Mouse (Mus musculus) MEL (cell line): Measurements from ENCODE around the gene Cd47. TPM values are rescaled to one million over a fixed set of nuclear protein-coding genes. Genes with fewer than 3 reads are reported as not detected.

ENCODE experiments used
- DNase-seq: peaks from one replicate; pipeline ENCODE4 v3.0.0; 2011; ENCODE audit warnings: low read depth, low spot score
- H3K27ac ChIP-seq: 2 replicates; pipeline ENCODE4 v1.5.1; 2012; ENCODE audit warnings: low read depth, mild to moderate bottlenecking, control low read depth, low read length, moderate library complexity; ENCODE audit not compliant: control insufficient read depth
- H3K27me3 ChIP-seq, 2 experiments: fragments of 150-350 bp in 1 of 2; sonication (generic) in 1 of 2; 2 replicates each; pipeline ENCODE4 v1.6.1; 2012; ENCODE audit warnings: low read length in 2 of 2, mild to moderate bottlenecking in 2 of 2, improper control_type of control experiment in 1 of 2, moderate library complexity in 1 of 2; ENCODE audit not compliant: insufficient read depth in 2 of 2, control insufficient read depth in 1 of 2
- H3K36me3 ChIP-seq, 2 experiments: 2 replicates each; pipeline ENCODE4 v1.6.1; 2012 to 2014; ENCODE audit warnings: low read length in 2 of 2, improper control_type of control experiment in 1 of 2, inconsistent platforms in 1 of 2, mild to moderate bottlenecking in 1 of 2; ENCODE audit not compliant: insufficient read depth in 2 of 2, control insufficient read depth in 1 of 2
- H3K4me1 ChIP-seq, 2 experiments: fragments of 150-350 bp in 1 of 2; sonication (generic) in 1 of 2; 2 replicates each; pipeline ENCODE4 v1.6.1; 2012; ENCODE audit warnings: low read length in 2 of 2, improper control_type of control experiment in 1 of 2, mild to moderate bottlenecking in 1 of 2; ENCODE audit not compliant: insufficient read depth in 2 of 2, control insufficient read depth in 1 of 2
- H3K4me3 ChIP-seq, 2 experiments: fragments of 150-350 bp in 1 of 2; sonication (generic) in 1 of 2; 2 replicates each; pipeline ENCODE4 v1.5.1; 2012; ENCODE audit warnings: low read depth in 2 of 2, low read length in 2 of 2, mild to moderate bottlenecking in 2 of 2, moderate library complexity in 2 of 2, control low read depth in 1 of 2, improper control_type of control experiment in 1 of 2; ENCODE audit not compliant: control insufficient read depth in 1 of 2, insufficient read depth in 1 of 2
- H3K79me2 ChIP-seq: 2 replicates; pipeline ENCODE4 v1.6.1; 2012; ENCODE audit warnings: mild to moderate bottlenecking, low read length, moderate library complexity; ENCODE audit not compliant: control insufficient read depth, poor library complexity, insufficient read depth
- H3K9ac ChIP-seq: 2 replicates; pipeline ENCODE4 v1.6.1; 2012; ENCODE audit warnings: low read depth, mild to moderate bottlenecking, control low read depth, low read length, moderate library complexity; ENCODE audit not compliant: control insufficient read depth, poor library complexity, severe bottlenecking
- H3K9me3 ChIP-seq: fragments of 150-350 bp; sonication (generic); replicated peaks from 2 replicates; pipeline ENCODE4 v1.6.1; 2012; ENCODE audit warnings: mild to moderate bottlenecking, low read length, improper control_type of control experiment, moderate library complexity; ENCODE audit not compliant: insufficient read depth
- BHLHE40 ChIP-seq: IDR thresholded peaks from 2 replicates; pipeline ENCODE4 v1.6.1; 2012; ENCODE audit warnings: low read depth, mild to moderate bottlenecking, inconsistent platforms, low read length, improper control_type of control experiment, borderline replicate concordance
- CHD1 ChIP-seq: IDR thresholded peaks from 2 replicates; pipeline ENCODE4 v1.6.1; 2012; ENCODE audit warnings: low read depth, mild to moderate bottlenecking, inconsistent platforms, low read length, improper control_type of control experiment
- CHD2 ChIP-seq: IDR thresholded peaks from 2 replicates; pipeline ENCODE4 v1.6.1; 2011; ENCODE audit warnings: low read length, improper control_type of control experiment
- CTCF ChIP-seq, 3 experiments: IDR thresholded peaks in 2 of 3; conservative IDR thresholded peaks in 1 of 3; 2 replicates each; pipeline ENCODE4 v1.5.1; 2011 to 2012; ENCODE audit warnings: low read length in 3 of 3, low read depth in 2 of 3, mild to moderate bottlenecking in 2 of 3, improper control_type of control experiment in 1 of 3, inconsistent platforms in 1 of 3, mixed read lengths in 1 of 3, moderate library complexity in 1 of 3; ENCODE audit not compliant: control insufficient read depth in 1 of 3, insufficient read depth in 1 of 3, poor library complexity in 1 of 3, severe bottlenecking in 1 of 3
- E2F4 ChIP-seq: IDR thresholded peaks from 2 replicates; pipeline ENCODE4 v1.6.1; 2011; ENCODE audit warnings: low read depth, low read length, improper control_type of control experiment, borderline replicate concordance
- ELF1 ChIP-seq: IDR thresholded peaks from 2 replicates; pipeline ENCODE4 v1.6.1; 2014; ENCODE audit warnings: low read depth, mild to moderate bottlenecking, inconsistent platforms, low read length, improper control_type of control experiment, moderate library complexity
- EP300 ChIP-seq, 2 experiments: IDR thresholded peaks; 2 replicates each; pipeline ENCODE4 v1.6.1; 2011; ENCODE audit warnings: improper control_type of control experiment in 2 of 2, low read length in 2 of 2, low read depth in 1 of 2, mild to moderate bottlenecking in 1 of 2
- ETS1 ChIP-seq: IDR thresholded peaks from 2 replicates; pipeline ENCODE4 v1.6.1; 2012; ENCODE audit warnings: low read depth, mild to moderate bottlenecking, inconsistent platforms, low read length, improper control_type of control experiment, moderate library complexity
- GATA1 ChIP-seq: IDR thresholded peaks from 2 replicates; pipeline ENCODE4 v1.6.1; 2011; ENCODE audit warnings: low read depth, low read length, improper control_type of control experiment
- HCFC1 ChIP-seq: IDR thresholded peaks from 2 replicates; pipeline ENCODE4 v1.6.1; 2012; ENCODE audit warnings: low read depth, mild to moderate bottlenecking, inconsistent platforms, low read length, improper control_type of control experiment, moderate library complexity
- MAFK ChIP-seq: IDR thresholded peaks from 2 replicates; pipeline ENCODE4 v1.6.1; 2011; ENCODE audit warnings: low read depth, mild to moderate bottlenecking, low read length, improper control_type of control experiment, borderline replicate concordance
- MAZ ChIP-seq: IDR thresholded peaks from 2 replicates; pipeline ENCODE4 v1.6.1; 2012; ENCODE audit warnings: low read depth, mild to moderate bottlenecking, inconsistent platforms, low read length, improper control_type of control experiment
- MYB ChIP-seq: IDR thresholded peaks from 2 replicates; pipeline ENCODE4 v1.6.1; 2011; ENCODE audit warnings: mild to moderate bottlenecking, low read depth, low read length, improper control_type of control experiment
- MYC ChIP-seq: IDR thresholded peaks from 2 replicates; pipeline ENCODE4 v1.6.1; 2011; ENCODE audit warnings: low read depth, mild to moderate bottlenecking, low read length, improper control_type of control experiment, moderate library complexity
- NELFE ChIP-seq: IDR thresholded peaks from 2 replicates; pipeline ENCODE4 v1.6.1; 2011; ENCODE audit warnings: low read depth, low read length, improper control_type of control experiment
- NRF1 ChIP-seq: IDR thresholded peaks from 2 replicates; pipeline ENCODE4 v1.6.1; 2014; ENCODE audit warnings: low read depth, mild to moderate bottlenecking, inconsistent platforms, low read length, improper control_type of control experiment, moderate library complexity; ENCODE audit not compliant: poor library complexity, insufficient read depth, severe bottlenecking
- POLR2AphosphoS2 ChIP-seq: IDR thresholded peaks from 2 replicates; pipeline ENCODE4 v1.6.1; 2011; ENCODE audit warnings: low read length, improper control_type of control experiment
- RCOR1 ChIP-seq: IDR thresholded peaks from 2 replicates; pipeline ENCODE4 v1.6.1; 2012; ENCODE audit warnings: low read depth, mild to moderate bottlenecking, inconsistent platforms, low read length, improper control_type of control experiment
- SIN3A ChIP-seq: IDR thresholded peaks from 2 replicates; pipeline ENCODE4 v1.6.1; 2012; ENCODE audit warnings: low read length, improper control_type of control experiment, inconsistent platforms
- TBP ChIP-seq: IDR thresholded peaks from 2 replicates; pipeline ENCODE4 v1.8.0; 2011; ENCODE audit warnings: low read depth, low read length, improper control_type of control experiment
- TCF12 ChIP-seq: IDR thresholded peaks from 2 replicates; pipeline ENCODE4 v1.6.1; 2014; ENCODE audit warnings: low read depth, mild to moderate bottlenecking, inconsistent platforms, low read length, improper control_type of control experiment, moderate library complexity
- UBTF ChIP-seq: IDR thresholded peaks from 2 replicates; pipeline ENCODE4 v1.6.1; 2012; ENCODE audit warnings: low read depth, mild to moderate bottlenecking, inconsistent platforms, low read length, improper control_type of control experiment, moderate library complexity, borderline replicate concordance; ENCODE audit not compliant: insufficient read depth
- ZNF384 ChIP-seq: IDR thresholded peaks from 2 replicates; pipeline ENCODE4 v1.6.1; 2012; ENCODE audit warnings: low read depth, mild to moderate bottlenecking, inconsistent platforms, low read length, improper control_type of control experiment
- polyA plus RNA-seq, 2 experiments: library from polyadenylated mRNA; stranded (reverse) in 1 of 2; unstranded in 1 of 2; fragments of >175 nt in 1 of 2; fragments of >200 nt in 1 of 2; gene quantifications; 2 replicates each; pipeline versions ENCODE4 v1.2.1 to v1.2.4; 2012; ENCODE audit warnings: low replicate concordance in 2 of 2, low read depth in 1 of 2; ENCODE audit not compliant: insufficient read length in 2 of 2, insufficient read depth in 1 of 2, missing spikeins in 1 of 2
- total RNA-seq: library from RNA; depleted of rRNA; stranded (reverse); fragments of 300-350 nt; gene quantifications from 2 replicates; pipeline ENCODE4 v1.2.3, GENCODE M21; 2012

Cd47 gene
- total and polyA plus RNA-seq, 3 experiments, result 45.9 to 57.5 (median 51.7) TPM

- Histone ChIP-seq H3K4me3 (no peak overlapping the region), H3K9ac (no peak overlapping the region), H3K79me2 (no peaks in the 10 kb centered on the region), H3K27ac (no peak overlapping the region), H3K4me1 (peaks cover 8 to 15% of the 10 kb centered on the region in 2 experiments), H3K36me3 (peaks cover 0 to 21% of the 10 kb centered on the region in 2 experiments; a peak in 2 of 4 replicates), H3K27me3 (no peaks in the 10 kb centered on the region), H3K9me3 (no peaks in the 10 kb centered on the region)
- TF ChIP-seq TCF12 (no peak), MYB (no peak), MAZ (no peak), UBTF (no peak), BHLHE40 (no peak), POLR2AphosphoS2 (no peak), MYC (no peak), CHD1 (no peak), ZNF384 (no peak), NRF1 (no peak), ELF1 (no peak), NELFE (no peak), CTCF (IDR thresholded peaks at IDR 0.05 in 2 of 3, conservative IDR thresholded peaks at IDR 0.05 in 1 of 3; ENCODE audit: control insufficient read depth in 1 of 3, insufficient read depth in 1 of 3, low read depth in 2 of 3, low read length in 3 of 3, poor library complexity in 1 of 3, severe bottlenecking in 1 of 3) (no peak), CHD2 (no peak), E2F4 (no peak)
- DNase-seq, result no peak
Observed at GRCm38 (mm10) chr16:49848651-49849050, 48.3 kb downstream of the Cd47 start.

- Histone ChIP-seq H3K4me3 (no peak overlapping the region), H3K79me2 (peaks cover 24% of the 10 kb centered on the region), H3K27me3 (no peaks in the 10 kb centered on the region), H3K36me3 (peaks cover 0 to 23% of the 10 kb centered on the region in 2 experiments; a peak in 2 of 4 replicates), H3K9me3 (no peaks in the 10 kb centered on the region), H3K4me1 (peaks cover 6 to 13% of the 10 kb centered on the region in 2 experiments), H3K9ac (no peak overlapping the region; the same call in 1 of the 2 replicates), H3K27ac (peak overlapping the region; percentile 95)
- peak; percentile 67; the same call in 1 of the 2 replicates for TF ChIP-seq ETS1
- peak; percentile 76 for TF ChIP-seq GATA1
- TF ChIP-seq RCOR1, result peak; percentile 78
- TF ChIP-seq HCFC1, result 0 out of 2 replicates have a peak, but pooled peaks have one; percentile 44
- peak; percentile 39; the same call in 1 of the 2 replicates for TF ChIP-seq TCF12
- TF ChIP-seq EP300 (IDR thresholded peaks at IDR 0.05; ENCODE audit: low read depth in 1 of 2, low read length in 2 of 2), result peak; percentile 45 to 79
- no peak for TF ChIP-seq ELF1
- no peak for TF ChIP-seq UBTF
- TF ChIP-seq SIN3A, result peak; percentile 69; the same call in 1 of the 2 replicates
- no peak for TF ChIP-seq MAFK
- TF ChIP-seq TBP, result 0 out of 2 replicates have a peak, but pooled peaks have one; percentile 45
- no peak for TF ChIP-seq CHD2
- no peak for TF ChIP-seq MAZ
- no peak for TF ChIP-seq BHLHE40
- TF ChIP-seq CTCF (IDR thresholded peaks at IDR 0.05 in 2 of 3, conservative IDR thresholded peaks at IDR 0.05 in 1 of 3; ENCODE audit: control insufficient read depth in 1 of 3, insufficient read depth in 1 of 3, low read depth in 2 of 3, low read length in 3 of 3, poor library complexity in 1 of 3, severe bottlenecking in 1 of 3), result no peak
- DNase-seq, result peak; percentile 80
Observed at GRCm38 (mm10) chr16:49852940-49853339, 52.6 kb downstream of the Cd47 start.
